Mouse (Mus musculus) neural tube, embryonic 14.5 days (tissue): ENCODE data around the gene Resf1. TPM values are rescaled to one million over a fixed set of nuclear protein-coding genes. Genes with fewer than 3 reads are reported as not detected.
"Not testable (repeated sequence)": the region's sequence is repeated elsewhere in the genome, so short reads cannot be mapped to it uniquely, and the experiment has no call there.

ENCODE experiments used
- ATAC-seq: fragments of 200-750 bp; cut with Nextera tagmentation; 2 replicates; pipeline ENCODE4 v1.8.0; 2017; ENCODE audit warnings: low read depth, mild to moderate bottlenecking, moderate TSS enrichment, moderate library complexity
- H3K27ac ChIP-seq: fragments of 300-500 bp; sonication (generic); 2 replicates; pipeline ENCODE4 v1.5.1; 2014; ENCODE audit warnings: low read depth, mild to moderate bottlenecking, control low read depth, low read length, moderate library complexity, mixed read lengths
- H3K27me3 ChIP-seq: fragments of 300-500 bp; sonication (generic); 2 replicates; pipeline ENCODE4 v1.6.1; 2014; ENCODE audit warnings: low read length; ENCODE audit not compliant: control insufficient read depth, insufficient read depth
- H3K36me3 ChIP-seq: fragments of 300-500 bp; sonication (generic); 2 replicates; pipeline ENCODE4 v1.6.1; 2014; ENCODE audit warnings: low read length, mixed read lengths; ENCODE audit not compliant: control insufficient read depth, insufficient read depth
- H3K4me1 ChIP-seq: fragments of 300-500 bp; sonication (generic); 2 replicates; pipeline ENCODE4 v1.6.1; 2014; ENCODE audit warnings: low read length; ENCODE audit not compliant: control insufficient read depth, insufficient read depth
- H3K4me2 ChIP-seq: fragments of 300-500 bp; sonication (generic); 2 replicates; pipeline ENCODE4 v1.6.1; 2014; ENCODE audit warnings: mild to moderate bottlenecking, low read depth, low read length, control low read depth
- H3K4me3 ChIP-seq: fragments of 300-500 bp; sonication (generic); 2 replicates; pipeline ENCODE4 v1.5.1; 2014; ENCODE audit warnings: low read depth, low read length, control low read depth, mixed read lengths
- H3K9ac ChIP-seq: fragments of 300-500 bp; sonication (generic); replicated peaks from 2 replicates; pipeline ENCODE4 v1.6.1; 2014; ENCODE audit warnings: low read depth, mild to moderate bottlenecking, control low read depth, low read length, mixed read lengths
- H3K9me3 ChIP-seq: fragments of 300-500 bp; sonication (generic); 2 replicates; pipeline ENCODE4 v1.6.1; 2016; ENCODE audit warnings: low read length; ENCODE audit not compliant: control insufficient read depth
- whole genome bisulfite sequencing: fragments of 180-500 bp; shearing (Covaris S2); extraction: QIAGEN DNeasy Blood & Tissue Kit; methylation state at CpG from one replicate; pipeline ENCODE4 v1.1.7; 2014; 5-methylcytosine and 5-hydroxymethylcytosine counted together
- polyA plus RNA-seq: library from polyadenylated mRNA; unstranded; fragments of >200 nt; fragmentation: Nextera tagmentation; extraction: Ambion mirVana; gene quantifications from 2 replicates; pipeline ENCODE4 v1.2.1, GENCODE M21; 2014

Gene Resf1
- polyA plus RNA-seq, 1 experiment from 2014 or later = 30.8 TPM

GRCm38 (mm10) chr6:149330332-149330731 lies 21.1 kb downstream of the Resf1 start:
- WGBS = 79% methylated on average over 1 of the region's 1 CpGs

GRCm38 (mm10) chr6:149333036-149333435 lies 23.8 kb downstream of the Resf1 start:
- Histone ChIP-seq H3K27me3 (no peaks in the 10 kb centered on the region), H3K4me3 (no peak overlapping the region), H3K9ac (no peak overlapping the region), H3K4me1 (no peaks in the 10 kb centered on the region), H3K27ac (no peak overlapping the region), H3K36me3 (peaks cover 24% of the 10 kb centered on the region), H3K9me3 (no peaks in the 10 kb centered on the region), H3K4me2 (no peak overlapping the region)
- ATAC-seq = no peak
- WGBS = 88% methylated on average over 2 of the region's 2 CpGs

More at GRCm38 (mm10) chr6:149330332-149330731, 21.1 kb downstream of the Resf1 start:
- peaks cover 49% of the 10 kb centered on the region for H3K36me3 ChIP-seq
- H3K27ac ChIP-seq = no peak overlapping the region
- no peak for ATAC-seq
- no peaks in the 10 kb centered on the region for H3K27me3 ChIP-seq
- H3K4me2 ChIP-seq = no peak overlapping the region
- H3K9ac ChIP-seq = no peak overlapping the region
- no peaks in the 10 kb centered on the region for H3K9me3 ChIP-seq
- no peak overlapping the region for H3K4me3 ChIP-seq
- H3K4me1 ChIP-seq = no peaks in the 10 kb centered on the region

GRCm38 (mm10) chr6:149337990-149338389 lies 28.8 kb downstream of the Resf1 start:
- no peaks in the 10 kb centered on the region for H3K9me3 ChIP-seq
- no peak overlapping the region for H3K4me3 ChIP-seq
- ATAC-seq = no peak
- H3K27me3 ChIP-seq = no peaks in the 10 kb centered on the region
- no peaks in the 10 kb centered on the region for H3K4me1 ChIP-seq
- H3K27ac ChIP-seq = no peak overlapping the region
- H3K9ac ChIP-seq = no peak overlapping the region
- no peak overlapping the region for H3K4me2 ChIP-seq
- peaks cover 11% of the 10 kb centered on the region; the same call in 1 of the 2 replicates for H3K36me3 ChIP-seq

GRCm38 (mm10) chr6:149338622-149339021 lies 29.4 kb downstream of the Resf1 start:
- no peaks in the 10 kb centered on the region for H3K4me1 ChIP-seq
- ATAC-seq = no peak
- H3K9me3 ChIP-seq = no peaks in the 10 kb centered on the region
- peaks cover 8% of the 10 kb centered on the region; the same call in 1 of the 2 replicates for H3K36me3 ChIP-seq
- no peaks in the 10 kb centered on the region for H3K27me3 ChIP-seq
- 94% methylated on average over 1 of the region's 1 CpGs for WGBS
- no peak overlapping the region for H3K27ac ChIP-seq
- H3K4me2 ChIP-seq = no peak overlapping the region
- no peak overlapping the region for H3K9ac ChIP-seq
- H3K4me3 ChIP-seq = no peak overlapping the region

- Histone ChIP-seq H3K4me2 (no peak overlapping the region), H3K4me3 (no peak overlapping the region), H3K27me3 (no peaks in the 10 kb centered on the region), H3K9me3 (no peaks in the 10 kb centered on the region), H3K4me1 (no peaks in the 10 kb centered on the region), H3K9ac (no peak overlapping the region), H3K36me3 (no peaks in the 10 kb centered on the region), H3K27ac (no peak overlapping the region)
- WGBS = 73% methylated on average over 2 of the region's 2 CpGs
- no peak for ATAC-seq
These were observed 34.6 kb downstream of the Resf1 start for GRCm38 (mm10) chr6:149343802-149344201.

GRCm38 (mm10) chr6:149344372-149344771 lies 35.2 kb downstream of the Resf1 start:
- no peak for ATAC-seq
- Histone ChIP-seq H3K27me3 (no peaks in the 10 kb centered on the region), H3K9me3 (no peaks in the 10 kb centered on the region), H3K4me3 (no peak overlapping the region), H3K4me2 (no peak overlapping the region), H3K27ac (no peak overlapping the region), H3K4me1 (no peaks in the 10 kb centered on the region), H3K9ac (no peak overlapping the region), H3K36me3 (no peaks in the 10 kb centered on the region)

- not testable (repeated sequence) for H3K27me3 ChIP-seq, H3K36me3 ChIP-seq, H3K9ac ChIP-seq, ATAC-seq, H3K4me1 ChIP-seq, H3K27ac ChIP-seq, H3K9me3 ChIP-seq, H3K4me3 ChIP-seq, H3K4me2 ChIP-seq
- 90% methylated on average over 6 of the region's 6 CpGs for WGBS
These were observed 39.0 kb downstream of the Resf1 start for GRCm38 (mm10) chr6:149348211-149348610.

GRCm38 (mm10) chr6:149354826-149355495 lies 45.7 kb downstream of the Resf1 start:
- Histone ChIP-seq H3K9ac (no peak overlapping the region), H3K9me3 (no peaks in the 10 kb centered on the region), H3K4me2 (no peak overlapping the region), H3K4me3 (no peak overlapping the region), H3K4me1 (no peaks in the 10 kb centered on the region), H3K36me3 (no peaks in the 10 kb centered on the region), H3K27ac (no peak overlapping the region), H3K27me3 (no peaks in the 10 kb centered on the region)
- 62% methylated on average over 4 of the region's 4 CpGs for WGBS
- ATAC-seq = no peak

GRCm38 (mm10) chr6:149355799-149356198 lies 46.6 kb downstream of the Resf1 start:
- H3K4me1 ChIP-seq, H3K4me2 ChIP-seq, ATAC-seq, H3K27me3 ChIP-seq, H3K9ac ChIP-seq, H3K4me3 ChIP-seq, H3K27ac ChIP-seq, H3K36me3 ChIP-seq, H3K9me3 ChIP-seq: not testable (repeated sequence)
- WGBS = 98% methylated on average over 4 of the region's 4 CpGs
